Mouse (Mus musculus): ENCODE measurements around the gene Tmem123. TPM values are rescaled to one million over a fixed set of nuclear protein-coding genes. Genes with fewer than 3 reads are reported as not detected.
A peak's percentile ranks its signal among the peaks of the same experiment; 100 is the strongest.

Tmem123 gene
- total RNA-seq (2015; ENCODE audit: low replicate concordance) (57.3 and 114 TPM in 2 replicates), total RNA-seq (2017; ENCODE audit: low replicate concordance) (46.1 and 53.9 TPM in 2 replicates)

DNA sequence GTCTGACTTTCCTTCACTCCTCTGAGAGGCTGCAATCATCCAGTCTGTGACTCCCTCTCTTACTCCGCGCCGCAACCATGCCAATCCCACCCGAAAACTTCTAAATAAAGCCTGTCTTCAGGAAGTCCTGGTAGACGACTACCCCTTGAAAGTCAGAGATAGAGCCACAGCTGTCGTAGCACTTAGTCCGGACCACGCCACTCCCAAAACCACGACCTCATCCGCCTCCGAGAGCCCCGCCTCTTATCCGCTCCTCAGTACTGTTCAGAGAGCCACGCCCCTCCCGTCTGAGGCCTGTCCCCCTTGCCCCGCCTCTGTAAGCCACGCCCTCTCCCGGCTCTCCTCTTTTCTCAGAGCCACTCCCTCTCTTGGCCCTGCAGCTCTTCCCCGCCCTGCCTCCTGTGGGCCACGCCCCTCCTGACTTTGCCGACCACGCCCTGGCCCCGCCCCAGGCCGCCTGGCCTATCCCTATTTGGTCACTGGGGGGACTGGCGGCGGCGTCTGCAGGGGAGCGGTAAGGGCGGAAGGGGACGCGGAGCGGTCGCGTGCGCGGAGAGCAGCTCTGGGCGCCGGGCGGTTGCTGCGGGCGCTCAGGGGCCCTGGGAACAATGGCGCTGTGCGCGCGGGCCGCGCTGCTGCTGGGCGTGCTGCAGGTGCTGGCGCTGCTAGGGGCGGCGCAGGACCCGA, at the start of gene Tmem123:
Gene Tmem123, plus strand, starts transcription at position 428 of the 687 bp plus-strand sequence.
- peak; percentile 92 for ATAC-seq (replicated peaks; ENCODE audit: low FRiP score, poor library complexity, severe bottlenecking)

DNA sequence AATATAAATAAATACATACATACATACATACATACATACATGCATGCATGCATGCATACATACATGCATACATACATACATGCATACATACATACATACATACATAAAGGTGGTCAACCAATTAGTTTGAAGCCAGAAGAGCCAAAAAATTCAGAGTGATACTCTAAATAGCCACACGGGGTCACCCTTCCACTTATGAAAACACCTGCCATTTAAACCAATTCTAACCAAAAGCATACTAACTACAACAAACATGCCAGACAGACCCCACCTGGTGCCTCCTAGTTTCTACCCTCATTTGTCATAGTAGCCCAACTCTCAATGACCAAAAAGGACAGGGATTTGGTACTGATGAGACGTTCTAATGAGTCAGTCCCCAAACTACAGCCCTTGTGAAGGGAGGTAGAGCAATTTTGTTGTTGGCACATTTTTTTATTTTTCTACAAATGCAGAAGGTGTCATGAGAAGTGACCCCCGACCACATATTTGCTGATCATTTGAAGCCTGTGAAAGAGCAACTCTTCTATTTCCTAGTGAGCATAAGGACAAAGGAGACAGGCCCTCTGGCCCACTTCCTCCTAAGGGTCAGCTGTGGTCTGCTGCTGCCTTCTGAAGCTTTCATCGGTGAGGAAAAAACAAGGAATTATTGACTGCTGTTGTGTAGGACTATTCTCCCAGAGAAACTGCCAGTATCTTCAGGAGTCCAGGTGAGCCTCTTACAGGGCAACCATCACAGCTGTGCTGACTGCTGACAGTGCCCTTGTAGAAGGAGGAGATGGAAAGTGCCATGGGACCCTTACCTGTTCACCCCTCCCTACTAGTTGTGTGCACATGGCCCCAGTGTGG, 49.6 kb upstream of the Tmem123 start:
- ATAC-seq (replicated peaks; ENCODE audit: low FRiP score, poor library complexity, severe bottlenecking), result peak; percentile 63

DNA sequence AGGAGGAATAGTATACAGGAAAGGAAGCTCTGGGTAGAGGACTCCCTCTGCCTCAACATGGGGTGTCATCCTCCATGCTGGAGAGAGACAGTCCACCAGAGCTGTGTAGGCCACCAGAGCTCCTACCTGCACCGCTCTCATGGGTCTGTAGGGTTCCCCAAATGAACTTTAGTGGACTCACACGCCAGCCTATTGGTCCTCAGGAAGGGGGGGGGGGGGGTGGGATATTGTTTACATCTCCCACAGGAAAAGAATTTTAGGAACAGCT, 49.0 kb upstream of the Tmem123 start:
- ATAC-seq (replicated peaks; ENCODE audit: low FRiP score, poor library complexity, severe bottlenecking), result no peak

DNA sequence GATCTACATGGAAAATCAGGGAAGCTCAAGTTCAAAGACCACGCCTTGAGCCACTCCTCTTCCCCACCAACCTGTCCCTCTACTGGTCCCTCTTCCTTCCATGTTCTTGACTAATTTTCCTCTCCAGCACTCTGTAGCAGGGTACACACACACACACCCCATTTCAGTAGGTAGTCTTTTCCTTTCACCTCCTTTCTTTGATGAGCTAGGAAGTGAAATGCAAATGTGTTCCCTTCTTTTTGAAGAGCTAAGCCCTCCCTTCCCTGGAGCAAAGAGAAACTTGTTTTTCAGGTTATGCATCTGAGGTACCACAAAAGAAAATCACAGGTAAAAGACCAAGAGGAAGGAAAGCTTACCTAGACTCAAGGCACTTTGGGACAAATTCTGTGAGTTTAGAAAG, 42.3 kb upstream of the Tmem123 start:
- ATAC-seq (replicated peaks; ENCODE audit: low FRiP score, poor library complexity, severe bottlenecking), result no peak; the same call in 1 of the 2 replicates

DNA sequence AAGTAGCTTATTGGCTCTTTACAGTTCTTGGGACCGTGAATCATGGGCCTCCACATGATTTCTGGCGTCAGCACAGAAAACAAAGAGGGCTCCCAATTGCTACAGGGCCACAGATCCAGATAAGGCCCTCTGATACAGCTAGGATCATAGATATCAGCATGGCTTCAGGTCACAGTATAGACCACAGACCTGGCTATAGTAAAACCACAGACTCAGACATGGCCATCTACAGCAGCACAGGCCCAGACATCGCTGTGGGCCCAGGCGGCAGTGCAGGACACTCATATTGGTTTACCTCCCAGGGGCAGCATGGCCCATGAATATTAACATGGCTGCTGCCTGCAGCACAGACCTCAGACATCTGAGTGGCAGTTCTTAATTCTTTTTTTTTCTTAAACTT, 34.8 kb upstream of the Tmem123 start:
- ATAC-seq (replicated peaks; ENCODE audit: low FRiP score, poor library complexity, severe bottlenecking), result no peak

DNA sequence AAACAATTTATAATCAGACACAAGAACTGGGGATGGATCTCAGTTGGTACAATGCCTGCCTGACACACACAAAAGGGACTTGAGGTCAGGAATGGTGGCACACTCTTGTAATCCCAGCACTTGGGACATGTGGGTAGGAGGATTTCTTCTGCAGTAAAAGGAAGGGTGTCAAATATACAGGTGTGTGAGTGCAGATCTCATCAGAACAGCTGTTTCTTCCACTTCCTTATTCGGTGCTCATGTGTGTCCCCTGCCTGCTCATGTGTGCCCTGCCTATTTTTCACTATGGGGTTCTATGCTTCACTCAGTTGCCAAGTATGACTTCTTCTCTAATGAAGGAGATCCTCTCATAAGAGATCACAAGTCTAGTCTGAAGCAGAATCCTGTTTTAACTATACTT, 21.1 kb upstream of the Tmem123 start:
- ATAC-seq (replicated peaks; ENCODE audit: low FRiP score, poor library complexity, severe bottlenecking), result no peak

DNA sequence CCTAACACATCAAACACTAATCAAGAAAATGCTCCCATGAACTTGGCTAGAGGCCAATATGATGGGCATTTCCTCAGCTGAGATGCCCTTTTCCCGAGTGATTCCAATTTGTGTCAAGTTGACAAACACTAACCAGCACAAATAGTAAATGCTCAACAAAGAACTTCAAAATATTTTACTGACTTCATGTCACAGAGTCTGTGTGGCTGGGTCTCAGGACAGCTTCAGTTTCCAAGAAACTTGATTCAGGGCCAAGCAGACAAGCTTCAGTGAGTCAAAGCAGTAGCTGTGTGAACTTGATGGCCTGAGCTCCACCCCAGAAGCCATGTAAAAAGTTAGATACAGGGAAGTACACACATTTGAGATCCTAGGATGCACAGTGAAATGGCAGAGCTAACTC, 19.7 kb upstream of the Tmem123 start:
- no peak for ATAC-seq (replicated peaks; ENCODE audit: low FRiP score, poor library complexity, severe bottlenecking)

DNA sequence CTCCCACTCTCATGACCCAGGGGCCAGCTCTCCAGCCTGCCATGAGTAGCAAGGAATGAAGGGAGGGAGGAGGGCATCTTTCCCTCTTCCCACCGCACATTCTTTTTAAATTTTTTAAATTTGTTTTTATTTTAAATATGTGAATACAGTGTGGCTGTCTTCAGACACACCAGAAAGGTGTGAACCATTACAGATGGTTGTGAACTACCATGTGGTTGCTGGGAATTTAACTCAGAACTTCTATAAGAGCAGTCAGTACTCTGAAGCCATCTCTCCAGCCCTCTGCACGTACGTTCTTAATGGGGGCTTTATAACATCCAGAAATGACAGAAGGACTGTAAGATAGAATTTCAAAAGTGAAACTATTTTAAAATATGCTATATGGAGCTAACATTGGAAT, 15.0 kb upstream of the Tmem123 start:
- ATAC-seq (replicated peaks; ENCODE audit: low FRiP score, poor library complexity, severe bottlenecking), result no peak

DNA sequence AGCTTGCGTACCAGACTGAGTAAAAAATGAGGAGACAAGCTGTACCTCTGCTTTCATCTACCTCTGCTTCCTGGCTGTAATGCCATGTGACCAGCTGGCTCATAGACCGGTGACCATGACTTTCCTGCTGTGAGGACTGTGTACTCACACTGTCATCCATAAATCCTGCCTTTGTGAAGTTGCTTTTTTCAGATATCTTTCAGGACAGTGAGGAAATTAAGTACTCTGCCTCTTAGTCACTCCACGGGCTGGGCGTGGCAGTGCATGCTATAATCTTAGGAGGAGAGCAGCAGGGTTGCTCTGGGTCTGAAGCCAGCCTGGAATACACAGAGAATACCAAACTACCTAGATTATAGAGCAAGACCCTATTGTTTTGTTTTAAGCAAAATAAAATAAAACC, 14.3 kb upstream of the Tmem123 start:
- no peak; the same call in 1 of the 2 replicates for ATAC-seq (replicated peaks; ENCODE audit: low FRiP score, poor library complexity, severe bottlenecking)

DNA sequence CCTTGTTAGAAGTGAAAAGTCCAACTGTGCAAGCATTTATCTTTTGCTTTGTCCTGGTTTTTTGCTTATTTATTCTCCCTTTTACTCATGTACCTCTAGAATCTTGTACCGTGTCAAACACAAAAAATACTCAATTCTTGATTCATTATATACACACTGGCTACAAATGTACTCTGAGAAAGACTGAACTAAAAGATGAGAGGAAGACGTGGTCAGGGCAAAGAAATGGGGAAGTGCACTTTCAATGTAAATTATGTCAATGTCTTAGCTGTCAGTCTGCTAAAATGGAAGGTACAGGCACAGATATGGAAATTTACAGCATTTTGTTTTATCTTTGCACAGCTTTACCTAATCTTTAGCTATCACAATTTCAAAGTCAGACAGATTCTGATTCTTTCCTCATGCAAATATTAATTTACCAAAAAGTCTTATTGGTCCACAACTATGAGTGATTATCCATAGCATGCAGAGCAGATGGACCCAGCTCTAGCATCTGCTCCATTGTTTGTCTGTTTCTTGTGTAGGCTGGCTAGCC, 7.9 kb upstream of the Tmem123 start:
- no peak for ATAC-seq (replicated peaks; ENCODE audit: low FRiP score, poor library complexity, severe bottlenecking)

DNA sequence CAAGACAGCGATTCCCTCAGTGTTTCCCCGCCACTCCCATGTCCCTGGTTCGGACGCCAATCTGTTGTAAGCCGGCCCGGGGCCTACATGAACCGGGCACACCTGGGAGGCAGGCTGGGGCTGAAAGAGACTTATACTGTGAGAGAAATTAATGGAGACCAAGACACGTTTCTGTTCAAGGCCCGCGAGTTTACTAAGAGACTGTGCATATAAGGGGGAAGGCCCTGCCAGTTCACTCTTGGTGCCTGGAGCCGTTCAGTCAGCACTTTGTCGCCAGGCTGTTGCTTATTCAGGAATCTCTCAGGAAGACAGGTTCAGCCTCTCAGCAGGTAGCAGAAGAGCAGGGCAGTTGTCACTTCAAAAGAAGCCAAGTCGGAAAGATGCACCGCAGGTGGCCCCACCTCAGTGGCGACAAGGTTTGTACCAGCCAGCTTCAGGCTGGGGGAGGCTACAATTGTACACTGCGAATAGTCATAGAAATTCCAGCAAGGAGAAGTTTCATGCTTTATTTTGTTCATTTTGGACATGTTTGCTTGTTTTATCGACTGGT, 1.9 kb upstream of the Tmem123 start:
- ATAC-seq (replicated peaks; ENCODE audit: low FRiP score, poor library complexity, severe bottlenecking), result no peak

DNA sequence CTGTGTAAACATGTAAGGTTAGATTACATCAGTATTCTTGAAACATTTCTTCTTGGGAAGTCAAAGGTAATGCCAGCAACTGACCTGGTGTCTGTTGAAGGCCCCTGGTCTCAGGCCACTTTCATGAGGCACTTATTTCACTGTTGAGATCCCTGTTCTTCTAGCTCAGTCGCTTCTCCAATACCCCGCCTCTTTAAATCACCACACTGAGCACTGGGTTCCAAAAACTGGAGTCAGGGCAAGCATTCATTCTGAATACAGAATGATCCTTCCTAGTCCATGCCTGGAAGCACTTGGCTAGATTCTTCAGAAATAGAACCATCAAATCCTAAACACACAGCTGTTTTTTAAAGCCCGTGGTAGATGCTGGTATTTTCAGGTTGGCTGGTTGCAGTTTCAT, 1.1 kb upstream of the Tmem123 start:
- ATAC-seq (replicated peaks; ENCODE audit: low FRiP score, poor library complexity, severe bottlenecking), result no peak

DNA sequence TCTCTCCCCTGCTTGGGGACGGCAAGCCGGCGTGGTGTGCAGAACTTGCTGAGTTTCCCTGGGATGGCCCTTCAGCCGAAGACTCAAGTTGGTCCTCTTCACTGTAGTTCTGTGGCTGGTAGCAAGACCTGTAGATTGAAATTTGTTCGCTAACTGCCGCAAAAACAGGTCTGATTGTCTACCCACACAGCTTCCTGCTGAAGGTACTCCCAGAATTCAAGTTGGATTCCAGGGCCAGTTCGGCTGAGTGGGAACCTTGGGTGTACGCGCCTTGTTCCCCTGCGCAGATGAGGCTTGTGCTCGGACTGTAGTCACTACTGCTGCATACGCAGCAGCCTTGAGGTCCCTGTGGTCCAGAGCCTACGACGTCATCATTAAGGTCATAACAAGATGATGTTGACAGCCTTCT, 626 bp downstream of the Tmem123 start:
- peak; percentile 46 for ATAC-seq (replicated peaks; ENCODE audit: low FRiP score, poor library complexity, severe bottlenecking)

DNA sequence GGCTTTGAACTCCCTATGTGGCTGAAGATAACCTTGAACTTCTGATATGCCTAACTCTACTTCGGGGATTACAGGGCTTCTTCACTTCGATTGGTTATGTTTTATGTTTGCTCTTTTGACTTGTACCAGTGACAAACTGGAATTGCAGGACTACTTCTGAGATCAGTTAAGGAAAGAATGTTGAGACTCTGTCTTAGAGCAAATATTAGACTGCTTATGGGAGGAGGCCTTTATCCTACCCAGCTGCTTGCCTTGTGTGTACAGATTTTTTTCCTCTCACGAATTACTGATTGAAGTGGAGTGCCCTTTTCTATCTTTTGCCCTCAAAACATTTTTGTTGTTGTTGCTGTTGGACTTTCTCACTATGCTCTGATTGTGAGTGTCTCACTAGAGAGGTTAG, 1.4 kb downstream of the Tmem123 start:
- ATAC-seq (replicated peaks; ENCODE audit: low FRiP score, poor library complexity, severe bottlenecking), result no peak

DNA sequence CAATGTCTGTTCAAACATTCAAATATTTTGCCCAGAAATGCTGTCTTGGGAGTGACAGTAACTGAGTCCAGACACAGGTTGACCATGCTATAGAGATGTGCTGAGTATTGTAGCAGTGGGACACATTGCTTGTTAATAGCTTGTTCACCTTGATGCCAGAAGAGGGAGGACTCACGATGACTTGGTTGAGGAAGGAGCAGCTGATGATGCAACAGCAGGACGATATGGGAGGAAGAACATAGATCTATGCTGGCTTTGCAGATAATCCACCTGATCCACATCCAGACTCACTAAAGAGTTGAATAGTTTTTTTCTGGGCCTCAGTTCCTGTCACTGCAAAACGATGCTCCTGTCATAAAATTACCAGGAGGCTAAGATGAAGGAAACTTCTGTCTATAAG, 2.7 kb downstream of the Tmem123 start:
- no peak for ATAC-seq (replicated peaks; ENCODE audit: low FRiP score, poor library complexity, severe bottlenecking)

DNA sequence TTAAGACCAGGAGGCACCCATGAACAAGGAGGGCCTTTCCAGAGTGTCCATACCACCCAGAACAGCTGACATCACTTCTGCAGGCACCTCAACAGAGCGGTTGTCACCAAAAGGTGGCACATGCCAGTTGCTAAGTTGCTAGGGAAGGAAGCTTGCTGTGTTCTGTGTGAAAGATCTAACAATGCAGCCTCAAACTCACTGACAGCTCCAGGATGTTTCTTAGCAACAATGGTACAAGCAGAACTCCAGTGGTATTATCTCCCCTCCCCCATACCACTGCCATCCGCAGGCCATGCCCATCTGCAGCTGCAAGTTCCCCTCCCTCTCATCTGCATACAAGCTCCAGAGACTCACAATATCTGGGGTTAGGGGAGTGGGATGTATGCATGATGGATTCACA, 3.7 kb downstream of the Tmem123 start:
- no peak for ATAC-seq (replicated peaks; ENCODE audit: low FRiP score, poor library complexity, severe bottlenecking)

DNA sequence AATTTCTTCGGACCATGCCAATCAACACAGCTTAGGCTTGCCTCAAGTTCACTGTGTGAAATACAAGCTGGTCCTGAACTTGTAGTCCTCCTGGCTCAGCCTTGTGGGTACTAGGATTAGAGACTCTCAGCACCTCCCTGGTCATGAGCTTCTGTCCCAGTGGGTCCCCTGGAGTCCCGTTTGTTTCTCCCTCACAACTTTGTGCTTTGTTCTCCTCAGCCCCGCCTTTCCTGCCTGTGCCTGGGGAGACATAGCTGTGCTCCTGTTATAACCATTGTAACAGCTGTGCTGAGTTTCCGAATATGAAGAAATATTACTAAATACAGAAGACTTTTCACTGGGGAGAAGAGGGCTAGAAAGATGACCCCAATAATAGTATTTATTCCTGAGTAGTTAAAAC, 5.2 kb downstream of the Tmem123 start:
- no peak for ATAC-seq (replicated peaks; ENCODE audit: low FRiP score, poor library complexity, severe bottlenecking)

DNA sequence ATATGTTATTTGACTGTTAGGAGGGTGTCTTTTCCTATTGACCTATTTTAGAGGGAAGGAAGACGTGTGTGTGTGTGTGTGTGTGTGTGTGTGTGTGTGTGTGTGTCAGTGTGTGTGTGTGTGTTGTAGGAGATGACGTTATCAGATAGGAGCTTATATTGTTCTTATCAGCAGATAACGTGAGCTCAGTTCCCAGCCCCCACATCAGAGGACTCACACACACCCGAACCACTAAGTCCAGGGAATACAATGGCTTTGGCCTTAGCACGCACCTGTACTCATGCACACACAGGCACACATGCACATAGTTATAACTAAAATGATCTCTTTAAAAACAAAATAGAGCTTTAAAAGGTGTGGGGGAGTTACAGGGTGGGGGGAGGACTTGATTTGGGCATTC, 5.7 kb downstream of the Tmem123 start:
- no peak for ATAC-seq (replicated peaks; ENCODE audit: low FRiP score, poor library complexity, severe bottlenecking)

DNA sequence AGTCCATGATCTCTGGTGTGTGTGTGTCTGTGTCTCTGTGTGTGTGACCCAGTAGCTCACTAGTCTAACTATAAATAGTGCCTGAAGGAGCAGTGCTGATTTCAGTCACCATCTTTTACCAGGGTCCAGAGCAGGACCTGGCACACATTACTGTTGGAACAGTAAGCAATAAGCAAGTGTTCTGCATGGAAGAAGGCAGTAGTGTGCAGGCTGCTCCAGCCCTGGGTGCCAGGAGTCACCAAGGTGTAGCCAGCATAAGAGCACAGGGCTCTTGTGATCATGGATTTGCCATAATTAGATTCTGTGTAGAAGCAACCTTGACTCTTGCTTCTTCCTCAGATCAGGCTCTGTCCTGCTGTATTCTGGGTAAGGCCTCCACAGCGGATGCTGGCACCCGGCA, 8.5 kb downstream of the Tmem123 start:
- no peak for ATAC-seq (replicated peaks; ENCODE audit: low FRiP score, poor library complexity, severe bottlenecking)

DNA sequence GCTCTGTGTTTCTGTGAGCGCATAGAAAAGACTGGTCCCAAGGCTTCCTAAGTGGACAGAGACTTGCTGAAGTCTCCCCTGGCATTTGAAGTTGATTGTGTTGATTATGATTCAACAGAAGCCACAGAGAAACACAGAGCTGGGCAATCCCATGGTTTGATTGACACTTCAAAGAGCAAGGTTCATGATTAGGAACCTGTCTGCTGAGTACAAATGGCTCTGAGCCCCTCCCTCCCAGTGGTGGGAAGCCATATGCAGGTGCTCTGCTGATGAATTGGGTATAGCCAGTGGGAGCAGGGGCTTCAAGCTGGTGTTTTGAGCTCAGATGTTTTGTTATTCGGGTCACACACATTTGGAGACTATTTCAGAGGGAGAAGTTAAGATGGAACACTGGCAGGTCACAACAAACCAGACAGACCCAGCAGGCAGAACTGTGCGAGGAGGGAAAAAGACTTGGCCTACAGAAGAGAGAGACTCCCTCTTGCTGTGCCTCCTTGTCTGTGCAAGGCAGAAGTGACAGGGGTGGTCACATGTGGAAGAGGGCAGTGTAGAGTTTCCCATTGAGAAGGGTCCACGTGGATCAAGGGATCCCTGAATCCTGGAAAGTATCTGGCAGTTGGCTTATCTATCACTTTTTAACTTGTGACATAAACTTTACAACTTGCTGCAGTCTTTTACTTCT, 9.1 kb downstream of the Tmem123 start:
- ATAC-seq (replicated peaks; ENCODE audit: low FRiP score, poor library complexity, severe bottlenecking), result no peak
